Mouse (Mus musculus): ENCODE data around the gene Gpr37l1. TPM values are rescaled to one million over a fixed set of nuclear protein-coding genes. Genes with fewer than 3 reads are reported as not detected.

The Gpr37l1 gene
- total and polyA plus RNA-seq, 3 experiments, result not detected

DNA sequence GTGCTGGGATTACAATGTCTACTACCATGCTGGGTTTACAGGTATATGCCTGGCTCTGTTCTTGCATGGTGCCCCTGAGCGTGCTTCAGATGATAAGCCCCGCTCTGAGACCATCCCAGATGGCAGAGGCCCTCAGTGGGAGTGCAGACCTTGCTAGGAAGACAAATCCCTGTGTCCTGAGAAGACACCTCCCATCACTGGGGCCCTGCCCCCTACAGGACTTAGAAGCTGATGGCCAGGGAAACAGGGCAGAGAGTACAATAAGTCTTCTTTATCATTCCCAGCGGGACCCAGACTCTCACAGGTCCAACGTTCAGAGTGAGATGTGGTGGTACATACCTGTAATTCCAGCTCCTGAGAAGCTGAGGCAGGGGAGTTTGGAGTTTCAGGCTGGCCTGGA lies 37.8 kb upstream of the Gpr37l1 start:
- H3K9me3 ChIP-seq (replicated peaks; ENCODE audit: low read length), result no peaks in the 10 kb centered on the region
- TF ChIP-seq JUN (IDR thresholded peaks at IDR 0.05; ENCODE audit: insufficient read depth, low read depth, low read length), result no peak
- TF ChIP-seq IRF4 (IDR thresholded peaks at IDR 0.05; ENCODE audit: low read depth, low read length), result no peak
- no peak for TF ChIP-seq ELF1 (IDR thresholded peaks at IDR 0.05; ENCODE audit: low read depth, low read length)
- no peak for TF ChIP-seq RCOR1 (conservative IDR thresholded peaks at IDR 0.05; ENCODE audit: low read depth, low read length)
- no peak for TF ChIP-seq ZC3H11A (IDR thresholded peaks at IDR 0.05; ENCODE audit: low read depth, low read length)
- dilution Hi-C loops (cut with MboI; ENCODE audit: extremely low pct_ligation_motif_present, extremely low pct_unique_long_range_greater_than_20kb, low sequenced_read_pairs) (no loop called here), in situ Hi-C loops (cut with MboI; ENCODE audit: low pct_ligation_motif_present, low pct_unique_long_range_greater_than_20kb, low sequenced_read_pairs) (no loop called here)
- no peaks in the 10 kb centered on the region for H3K27me3 ChIP-seq (replicated peaks)
- no peak overlapping the region for H3K27ac ChIP-seq (ENCODE audit: insufficient read depth, low read depth)
- peaks cover 2 to 11% of the 10 kb centered on the region in 2 experiments; a peak in 3 of 4 replicates for H3K4me1 ChIP-seq (ENCODE audit: control insufficient read depth in 1 of 2, insufficient read depth in 2 of 2)
- no peaks in the 10 kb centered on the region for H3K36me3 ChIP-seq (replicated peaks in 1 of 2; ENCODE audit: control insufficient read depth in 1 of 2, insufficient read depth in 1 of 2, low read length in 1 of 2)
- no peak overlapping the region for H3K9ac ChIP-seq (ENCODE audit: insufficient read depth, low read depth)
- no peaks in the 10 kb centered on the region for H3K79me2 ChIP-seq (replicated peaks; ENCODE audit: control insufficient read depth, extremely low read depth, insufficient read depth, poor library complexity, severe bottlenecking)
- no peak overlapping the region for H3K4me2 ChIP-seq (ENCODE audit: insufficient read depth, low read depth, poor library complexity, severe bottlenecking)
- no peak overlapping the region for H3K4me3 ChIP-seq (replicated peaks in 1 of 3; ENCODE audit: low read depth in 2 of 3, low read length in 2 of 3, poor library complexity in 1 of 3)
- no peak for DNase-seq (ENCODE audit: extremely low read depth)

- no peak overlapping the region for H3K4me2 ChIP-seq (ENCODE audit: insufficient read depth, low read depth, poor library complexity, severe bottlenecking)
- H3K4me3 ChIP-seq (replicated peaks in 1 of 3; ENCODE audit: low read depth in 2 of 3, low read length in 2 of 3, poor library complexity in 1 of 3), result no peak overlapping the region
- no peaks in the 10 kb centered on the region for H3K9me3 ChIP-seq (replicated peaks; ENCODE audit: low read length)
- no peaks in the 10 kb centered on the region for H3K79me2 ChIP-seq (replicated peaks; ENCODE audit: control insufficient read depth, extremely low read depth, insufficient read depth, poor library complexity, severe bottlenecking)
- H3K9ac ChIP-seq (ENCODE audit: insufficient read depth, low read depth), result no peak overlapping the region
- in situ Hi-C loops (cut with MboI; ENCODE audit: low pct_ligation_motif_present, low pct_unique_long_range_greater_than_20kb, low sequenced_read_pairs), result no loop called here
- dilution Hi-C loops (cut with MboI; ENCODE audit: extremely low pct_ligation_motif_present, extremely low pct_unique_long_range_greater_than_20kb, low sequenced_read_pairs), result no loop called here
- no peaks in the 10 kb centered on the region for H3K36me3 ChIP-seq (replicated peaks in 1 of 2; ENCODE audit: control insufficient read depth in 1 of 2, insufficient read depth in 1 of 2, low read length in 1 of 2)
- DNase-seq (ENCODE audit: extremely low read depth), result no peak
- no peaks in the 10 kb centered on the region for H3K27me3 ChIP-seq (replicated peaks)
- peaks cover 2 to 8% of the 10 kb centered on the region in 2 experiments for H3K4me1 ChIP-seq (ENCODE audit: control insufficient read depth in 1 of 2, insufficient read depth in 2 of 2)
- no peak overlapping the region for H3K27ac ChIP-seq (ENCODE audit: insufficient read depth, low read depth)
- TF ChIP-seq POLR2A (IDR thresholded peaks at IDR 0.05; ENCODE audit: low read depth, low read length), result no peak
- TF ChIP-seq TBP (conservative IDR thresholded peaks at IDR 0.05; ENCODE audit: low read depth, low read length), result no peak
- TF ChIP-seq PAX5 (IDR thresholded peaks at IDR 0.05; ENCODE audit: low read length), result no peak
- no peak for TF ChIP-seq CHD2 (IDR thresholded peaks at IDR 0.05; ENCODE audit: low read length)
- TF ChIP-seq MAFK (IDR thresholded peaks at IDR 0.05; ENCODE audit: insufficient replicate concordance, low read length), result no peak
- TF ChIP-seq USF1 (IDR thresholded peaks at IDR 0.05; ENCODE audit: low read depth, low read length), result no peak
- TF ChIP-seq MAX (IDR thresholded peaks at IDR 0.05; ENCODE audit: low read length), result no peak
- no peak for TF ChIP-seq E2F4 (IDR thresholded peaks at IDR 0.05; ENCODE audit: insufficient replicate concordance, low read depth, low read length)
- TF ChIP-seq ZNF384 (IDR thresholded peaks at IDR 0.05; ENCODE audit: low read depth, low read length), result no peak
- no peak for TF ChIP-seq BHLHE40 (IDR thresholded peaks at IDR 0.05; ENCODE audit: low read depth, low read length)
Measured at GRCm38 (mm10) chr1:135204196-135205126, 37.0 kb upstream of the Gpr37l1 start.

All from CH12.LX (cell line).